Mouse (Mus musculus) liver, postnatal 0 days (tissue): ENCODE measurements around the gene Pitpnb.

Source experiments
- CTCF ChIP-seq: sonication (generic); IDR thresholded peaks from 2 replicates; pipeline ENCODE4 v1.5.1; 2016; ENCODE audit warnings: antibody characterized with exemption, low read depth
- EP300 ChIP-seq: IDR thresholded peaks from 2 replicates; pipeline ENCODE4 v1.6.1; 2016; ENCODE audit warnings: antibody characterized with exemption, low read depth, mild to moderate bottlenecking

DNA sequence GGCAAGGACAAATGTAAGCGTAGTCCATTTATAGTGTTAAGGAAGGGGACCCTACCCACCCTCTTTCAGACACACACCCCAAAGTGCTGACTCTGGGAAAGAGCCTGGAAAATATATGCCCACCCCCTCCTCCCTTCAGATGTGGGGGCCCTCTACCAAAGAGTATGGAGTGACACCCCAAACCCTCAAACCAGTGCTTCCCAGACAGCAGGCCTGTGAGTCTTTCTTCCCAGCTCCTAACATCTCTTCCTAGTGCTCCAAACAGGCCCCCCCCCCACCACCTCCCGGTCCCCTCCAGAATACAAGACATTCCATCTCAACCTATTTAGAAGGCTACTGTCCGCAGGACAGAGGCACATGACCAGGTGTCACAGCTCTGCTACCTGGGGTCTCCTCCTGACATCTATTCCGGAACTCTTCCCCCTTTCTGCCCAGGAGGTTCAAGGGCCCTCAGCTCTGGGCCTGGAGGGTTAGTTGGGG, 84.2 kb downstream of the Pitpnb start:
- no peak for TF ChIP-seq CTCF
- no peak for TF ChIP-seq EP300
